Mouse (Mus musculus): Measurements from ENCODE around the gene Ntn3. TPM values are rescaled to one million over a fixed set of nuclear protein-coding genes. Genes with fewer than 3 reads are reported as not detected.

Ntn3 gene
- polyA plus RNA-seq (2015; fragmentation: Nextera tagmentation; extraction: Ambion mirVana), result 1.00 and 1.4 TPM in 2 replicates

DNA sequence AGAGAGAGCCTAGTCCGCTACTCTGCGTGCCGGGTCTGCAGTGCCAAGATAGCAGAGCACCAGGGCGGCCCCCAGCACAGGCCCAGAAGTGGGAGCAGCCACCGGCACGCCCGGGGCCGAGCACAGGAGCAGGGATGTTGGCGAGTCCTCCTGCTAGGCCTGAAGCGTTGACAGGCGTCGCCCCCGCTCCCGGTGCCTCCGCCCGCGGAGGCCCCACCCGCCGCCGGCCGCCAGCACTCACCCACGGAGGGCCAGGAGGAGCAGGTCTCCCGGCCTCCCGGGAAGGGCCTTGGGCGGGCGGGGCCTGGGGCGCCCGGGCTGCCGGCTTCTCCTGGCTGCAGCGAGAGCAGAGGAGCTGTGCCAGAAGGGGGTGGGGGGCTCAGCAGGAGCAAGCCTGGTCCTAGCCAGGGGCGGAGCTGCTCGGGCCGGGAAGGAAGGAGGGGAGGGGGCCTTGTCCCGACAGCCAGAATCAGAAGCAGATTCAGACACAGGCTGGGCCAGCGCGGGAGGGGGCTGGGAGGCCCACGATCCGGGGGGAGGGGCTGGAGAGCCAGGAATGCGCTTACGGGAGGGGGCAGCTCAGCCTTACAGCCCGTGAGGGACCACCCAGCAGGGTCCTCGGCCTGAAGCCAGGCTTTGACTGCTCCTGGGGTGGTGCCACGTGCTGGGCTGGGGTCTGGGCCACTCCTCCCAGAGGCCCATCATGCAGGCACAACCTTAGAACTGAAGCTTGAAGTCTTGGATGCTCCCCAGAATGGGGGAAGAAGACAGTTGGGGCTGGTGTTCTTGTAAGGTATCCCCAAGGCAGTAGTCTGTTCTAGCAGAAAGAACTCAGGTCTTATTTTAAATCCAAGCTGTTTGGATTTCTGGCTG, at the start of gene Ntn3:
Ntn3 (minus strand) TSS at position 489 of the 873 bp plus-strand sequence.
- Histone ChIP-seq H3K4me3 (replicated peaks) (peak within 1 kb of the TSS; percentile 80), H3K9ac (peak within 1 kb of the TSS; percentile 93), H3K36me3 (no peaks in the 10 kb centered on the region), H3K4me1 (replicated peaks) (peaks cover 92% of the 10 kb centered on the region), H3K27me3 (peaks cover 48% of the 10 kb centered on the region), H3K4me2 (peak within 1 kb of the TSS; percentile 100), H3K27ac (peak within 1 kb of the TSS; percentile 99), H3K9me3 (replicated peaks) (no peaks in the 10 kb centered on the region)
- DNase-seq, result peak; percentile 91
- 2% methylated on average over 42 of the region's 43 CpGs for WGBS (ENCODE audit: insufficient replicate concordance)
- ATAC-seq (ENCODE audit: low read depth), result peak; percentile 89

DNA sequence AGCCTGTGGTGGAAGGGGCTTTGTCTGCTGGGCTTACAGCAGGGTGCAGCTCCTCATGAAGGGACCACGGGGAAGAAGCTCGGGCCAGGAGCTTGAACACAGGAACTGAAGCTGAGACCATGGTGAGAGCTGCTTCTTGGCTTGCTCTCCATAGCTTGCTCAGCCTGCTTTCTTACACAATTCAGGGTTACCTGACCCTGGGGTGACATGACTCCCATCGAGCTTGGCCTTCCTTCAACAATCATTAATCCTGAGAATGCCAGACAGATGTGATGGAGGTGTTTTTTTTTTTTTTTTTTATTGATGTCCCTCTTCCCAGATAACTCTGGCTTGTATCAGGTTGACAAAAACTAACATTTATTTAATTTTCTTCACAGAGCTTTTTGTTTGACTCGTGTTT, 49.6 kb upstream of the Ntn3 start:
- H3K27me3 ChIP-seq, result no peaks in the 10 kb centered on the region
- H3K9me3 ChIP-seq (replicated peaks), result no peaks in the 10 kb centered on the region
- H3K4me1 ChIP-seq (replicated peaks), result no peaks in the 10 kb centered on the region
- no peak overlapping the region for H3K27ac ChIP-seq
- 50% methylated on average over 4 of the region's 4 CpGs for WGBS (ENCODE audit: insufficient replicate concordance)
- no peak overlapping the region for H3K4me3 ChIP-seq (replicated peaks)
- H3K9ac ChIP-seq, result no peak overlapping the region
- ATAC-seq (ENCODE audit: low read depth), result no peak
- DNase-seq, result no peak
- no peaks in the 10 kb centered on the region for H3K36me3 ChIP-seq
- H3K4me2 ChIP-seq, result no peak overlapping the region

DNA sequence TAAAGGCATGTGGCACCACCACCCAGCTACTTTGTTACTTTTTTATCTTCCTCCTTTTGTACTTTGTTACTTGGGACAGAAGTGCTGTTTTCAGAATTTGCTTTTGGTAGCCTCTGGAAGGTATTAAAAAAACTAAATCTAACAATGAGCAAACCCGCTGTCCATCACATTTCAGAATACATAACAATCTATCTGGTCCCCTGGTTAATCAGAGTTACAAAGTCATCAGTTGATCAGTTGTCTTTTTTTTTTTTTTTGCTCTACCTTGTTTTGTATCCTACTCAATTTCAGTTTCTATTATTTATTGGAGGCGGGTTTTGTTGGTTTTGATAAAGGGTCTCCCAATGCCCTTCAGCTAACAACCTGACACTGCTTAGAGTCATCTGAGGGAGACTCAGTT, 43.0 kb upstream of the Ntn3 start:
- Histone ChIP-seq H3K27ac (peak overlapping the region; percentile 90), H3K27me3 (no peaks in the 10 kb centered on the region), H3K4me1 (replicated peaks) (peaks cover 41% of the 10 kb centered on the region), H3K9ac (peak overlapping the region; percentile 83), H3K4me2 (peak overlapping the region; percentile 86), H3K4me3 (replicated peaks) (peak overlapping the region; percentile 86), H3K36me3 (peaks cover 28% of the 10 kb centered on the region), H3K9me3 (replicated peaks) (no peaks in the 10 kb centered on the region)
- ATAC-seq (ENCODE audit: low read depth) (no peak), DNase-seq (no peak)
- WGBS (ENCODE audit: insufficient replicate concordance), result 96% methylated on average over 2 of the region's 2 CpGs

DNA sequence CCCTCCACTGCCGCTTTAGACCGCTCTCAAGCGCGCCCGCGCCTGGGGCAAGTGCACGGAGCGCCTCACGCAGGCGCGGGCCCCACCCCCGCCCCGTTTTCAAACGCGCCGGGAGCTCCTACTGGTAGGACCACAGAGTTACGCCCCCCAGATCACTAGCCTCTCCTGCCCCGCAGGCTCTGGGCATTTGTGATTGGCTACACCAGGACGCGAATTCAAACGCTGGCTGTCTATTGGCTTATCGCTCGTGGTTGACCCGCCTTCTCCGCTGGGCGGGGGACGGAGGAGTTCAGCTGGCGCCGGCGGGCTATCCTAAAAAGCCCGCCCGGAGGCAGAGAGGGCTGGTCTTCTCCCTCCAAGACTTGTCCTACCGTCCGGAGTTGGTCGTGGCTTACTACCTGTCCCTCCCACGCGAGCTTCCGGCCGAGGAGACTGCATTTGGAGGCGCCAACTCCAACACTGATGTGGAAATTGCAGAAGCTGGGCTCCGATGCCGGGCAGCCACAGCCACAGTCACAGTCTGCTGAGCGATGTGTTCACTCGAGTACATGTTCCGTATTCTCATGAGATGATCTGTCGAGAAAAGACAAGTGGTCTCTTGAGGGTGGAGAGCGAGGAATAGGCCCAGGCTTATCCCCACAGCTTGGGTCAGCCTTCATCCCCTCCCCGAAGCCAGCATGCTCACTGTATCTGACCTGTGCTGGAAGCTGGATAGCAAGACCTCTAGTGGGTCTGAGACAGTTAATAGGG, 42.2 kb upstream of the Ntn3 start, which contains the start of gene Ccnf:
Ccnf (minus strand) TSS at position 165 of the 750 bp plus-strand sequence.
- WGBS (ENCODE audit: insufficient replicate concordance), result under 1% methylated on average over 48 of the region's 48 CpGs
- peak; percentile 99 for ATAC-seq (ENCODE audit: low read depth)

DNA sequence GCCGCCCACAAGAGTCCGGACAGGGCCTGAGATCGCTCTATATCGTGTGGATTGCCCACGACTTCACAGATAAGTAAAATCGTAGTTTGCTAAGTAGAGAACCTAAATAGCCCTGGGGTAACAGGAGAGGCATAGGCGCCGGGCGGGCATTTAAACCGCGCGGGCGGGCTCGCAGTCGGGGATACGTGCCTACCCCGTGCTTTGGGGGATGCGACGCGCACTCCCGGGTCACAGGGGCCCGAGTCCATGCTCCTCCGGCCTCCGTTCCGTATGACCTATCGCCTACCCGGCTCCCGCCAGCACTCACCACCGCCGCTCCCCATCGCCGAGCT, 41.6 kb upstream of the Ntn3 start:
- under 1% methylated on average over 32 of the region's 32 CpGs for WGBS (ENCODE audit: insufficient replicate concordance)

More for the DNA sequence above, 42.2 kb upstream of the Ntn3 start, which contains the start of gene Ccnf:
- H3K36me3 ChIP-seq, result peaks cover 36% of the 10 kb centered on the region
- no peaks in the 10 kb centered on the region for H3K27me3 ChIP-seq
- peak within 1 kb of the TSS; percentile 96 for H3K4me2 ChIP-seq
- H3K27ac ChIP-seq, result peak within 1 kb of the TSS; percentile 90
- H3K9me3 ChIP-seq (replicated peaks), result no peaks in the 10 kb centered on the region
- H3K4me3 ChIP-seq (replicated peaks), result peak within 1 kb of the TSS; percentile 86
- peak; percentile 98 for DNase-seq
- H3K4me1 ChIP-seq (replicated peaks), result peaks cover 41% of the 10 kb centered on the region
- peak within 1 kb of the TSS; percentile 94 for H3K9ac ChIP-seq

DNA sequence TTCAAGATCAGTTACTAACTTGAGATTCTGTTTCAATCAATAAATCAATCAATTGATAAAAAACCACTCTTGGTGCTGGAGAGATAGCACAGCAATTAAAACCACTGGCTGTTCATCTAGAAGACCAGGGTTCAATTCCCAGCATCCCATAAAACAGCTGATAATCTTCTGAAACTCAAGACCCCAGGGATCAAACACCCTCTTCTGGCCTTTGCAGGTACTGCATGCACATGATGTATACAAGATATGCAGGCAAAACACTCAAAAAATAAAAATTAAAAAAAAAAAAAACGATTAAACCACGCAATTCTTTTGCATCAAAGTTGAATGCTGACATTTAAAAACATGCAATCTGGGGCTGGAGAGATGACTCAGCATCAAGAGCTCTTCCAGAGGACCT, 39.3 kb upstream of the Ntn3 start:
- Histone ChIP-seq H3K9ac (no peak overlapping the region), H3K4me1 (replicated peaks) (peaks cover 41% of the 10 kb centered on the region), H3K4me3 (replicated peaks) (peak overlapping the region; percentile 86), H3K27ac (no peak overlapping the region), H3K9me3 (replicated peaks) (peaks cover 6% of the 10 kb centered on the region; the same call in 1 of the 2 replicates), H3K27me3 (no peaks in the 10 kb centered on the region), H3K4me2 (peak overlapping the region; percentile 96), H3K36me3 (peaks cover 59% of the 10 kb centered on the region)
- DNase-seq, result no peak
- no peak for ATAC-seq (ENCODE audit: low read depth)
- 95% methylated on average over 2 of the region's 2 CpGs for WGBS (ENCODE audit: insufficient replicate concordance)

More for the DNA sequence above, 41.6 kb upstream of the Ntn3 start:
- peaks cover 41% of the 10 kb centered on the region for H3K4me1 ChIP-seq (replicated peaks)
- H3K9me3 ChIP-seq (replicated peaks), result no peaks in the 10 kb centered on the region
- ATAC-seq (ENCODE audit: low read depth) (no peak), DNase-seq (no peak)
- H3K27me3 ChIP-seq, result no peaks in the 10 kb centered on the region
- peak overlapping the region; percentile 86 for H3K27ac ChIP-seq
- H3K4me2 ChIP-seq, result peak overlapping the region; percentile 96
- H3K9ac ChIP-seq, result peak overlapping the region; percentile 94
- H3K36me3 ChIP-seq, result peaks cover 41% of the 10 kb centered on the region
- peak overlapping the region; percentile 86 for H3K4me3 ChIP-seq (replicated peaks)

DNA sequence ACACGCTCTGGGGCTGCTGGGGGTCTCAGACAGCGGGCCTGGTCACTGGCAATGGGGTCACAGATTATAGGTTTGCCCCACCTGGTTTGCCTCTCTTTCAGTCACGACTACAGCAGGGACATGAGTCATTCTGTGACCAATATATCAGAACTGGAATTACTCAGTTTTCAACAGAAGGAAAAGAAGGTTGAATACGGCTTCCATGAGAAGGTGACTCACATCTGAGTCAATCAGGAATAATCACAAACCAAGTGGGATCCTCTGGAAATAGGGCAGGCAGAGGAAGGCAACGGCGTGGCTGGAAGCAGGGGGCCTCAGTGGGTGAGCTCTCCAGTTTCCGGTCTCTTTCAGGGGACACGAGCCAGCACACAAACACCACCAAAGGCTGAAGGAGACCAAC, 34.7 kb upstream of the Ntn3 start:
- H3K4me2 ChIP-seq, result no peak overlapping the region
- H3K9ac ChIP-seq, result no peak overlapping the region
- no peak overlapping the region for H3K4me3 ChIP-seq (replicated peaks)
- DNase-seq (no peak), ATAC-seq (ENCODE audit: low read depth) (no peak)
- H3K9me3 ChIP-seq (replicated peaks), result peaks cover 6% of the 10 kb centered on the region; the same call in 1 of the 2 replicates
- H3K27me3 ChIP-seq, result no peaks in the 10 kb centered on the region
- H3K36me3 ChIP-seq, result peaks cover 94% of the 10 kb centered on the region
- H3K27ac ChIP-seq, result no peak overlapping the region
- 97% methylated on average over 8 of the region's 8 CpGs for WGBS (ENCODE audit: insufficient replicate concordance)
- peaks cover 14% of the 10 kb centered on the region for H3K4me1 ChIP-seq (replicated peaks)

DNA sequence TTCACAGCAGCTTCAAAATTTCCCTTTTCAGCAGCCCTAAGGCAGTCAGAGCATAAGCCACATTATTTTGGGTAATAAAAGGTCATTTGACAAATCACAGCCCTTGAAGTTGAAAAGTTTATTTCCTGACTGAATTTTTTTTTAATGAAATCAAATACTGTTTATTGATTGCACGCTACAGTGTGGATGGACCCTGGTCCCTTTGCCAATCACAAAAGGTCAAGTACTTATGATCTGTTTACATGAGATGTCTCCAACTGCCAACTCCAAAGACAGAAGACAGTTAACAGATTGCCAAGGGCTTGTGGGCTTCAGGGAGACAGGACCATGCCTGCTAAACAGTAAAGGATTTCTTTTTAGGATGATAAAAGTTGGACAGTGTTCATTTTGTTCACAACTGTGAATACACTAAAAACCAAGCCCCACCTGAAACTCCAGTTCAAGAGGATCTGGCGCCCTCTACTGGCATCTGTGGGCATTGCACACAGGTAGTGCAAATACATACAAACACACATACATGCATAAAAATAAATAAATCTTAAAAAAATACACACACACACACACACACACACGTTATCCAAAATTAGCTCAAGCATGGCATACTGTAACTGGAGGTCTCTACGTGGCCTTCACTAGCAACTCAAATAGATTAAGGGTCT, 34.1 kb upstream of the Ntn3 start:
- WGBS (ENCODE audit: insufficient replicate concordance), result 79% methylated on average over 4 of the region's 4 CpGs
- Histone ChIP-seq H3K9me3 (replicated peaks) (peaks cover 6% of the 10 kb centered on the region; the same call in 1 of the 2 replicates), H3K4me2 (no peak overlapping the region), H3K4me3 (replicated peaks) (no peak overlapping the region), H3K27ac (no peak overlapping the region), H3K36me3 (peaks cover 94% of the 10 kb centered on the region), H3K4me1 (replicated peaks) (peaks cover 8% of the 10 kb centered on the region), H3K9ac (no peak overlapping the region), H3K27me3 (no peaks in the 10 kb centered on the region)
- DNase-seq (no peak), ATAC-seq (ENCODE audit: low read depth) (no peak)

DNA sequence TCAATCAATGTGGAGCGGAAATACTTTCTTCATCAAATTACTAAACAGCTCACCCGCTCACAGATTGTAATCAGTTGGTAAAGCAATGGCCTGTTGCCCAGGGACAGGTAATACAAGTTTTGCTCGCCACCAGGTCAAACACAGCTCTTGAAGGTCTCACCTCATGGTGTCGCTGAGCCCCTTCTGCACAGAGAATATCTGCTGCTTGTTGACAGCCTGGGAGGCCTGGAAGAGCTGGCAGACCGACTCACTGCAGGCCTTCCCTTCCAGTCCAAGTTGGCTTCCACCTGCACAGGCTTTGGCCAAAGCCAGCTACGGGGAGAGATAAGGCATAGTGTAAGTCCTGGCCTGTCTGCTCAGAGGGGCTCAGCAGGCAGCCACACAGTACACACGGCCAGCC, 27.6 kb upstream of the Ntn3 start:
- peaks cover 100% of the 10 kb centered on the region for H3K36me3 ChIP-seq
- DNase-seq (no peak), ATAC-seq (ENCODE audit: low read depth) (no peak)
- no peak overlapping the region for H3K4me2 ChIP-seq
- 95% methylated on average over 7 of the region's 7 CpGs for WGBS (ENCODE audit: insufficient replicate concordance)
- no peak overlapping the region for H3K9ac ChIP-seq
- H3K27me3 ChIP-seq, result no peaks in the 10 kb centered on the region
- H3K9me3 ChIP-seq (replicated peaks), result no peaks in the 10 kb centered on the region
- no peak overlapping the region for H3K27ac ChIP-seq
- H3K4me1 ChIP-seq (replicated peaks), result no peaks in the 10 kb centered on the region
- H3K4me3 ChIP-seq (replicated peaks), result no peak overlapping the region

DNA sequence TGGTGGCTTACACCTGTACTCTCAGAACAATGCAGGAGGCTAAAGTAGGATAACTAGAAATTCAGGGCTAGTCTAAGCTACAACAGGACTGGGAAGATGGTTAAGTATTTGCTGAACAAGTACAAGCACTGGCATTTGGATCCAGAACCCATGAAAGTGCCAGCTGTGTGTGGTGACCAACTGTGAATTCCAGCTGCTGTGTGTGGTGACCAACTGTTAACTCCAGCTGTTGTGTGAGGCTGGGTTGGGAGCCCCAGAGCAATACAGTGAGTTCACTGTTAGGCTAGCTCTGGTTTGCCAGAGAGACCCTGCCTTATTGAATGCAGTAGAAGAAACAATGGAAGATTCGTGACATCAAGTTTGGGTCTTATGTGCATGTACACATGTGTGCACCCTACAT, 27.1 kb upstream of the Ntn3 start:
- ATAC-seq (ENCODE audit: low read depth), result no peak
- H3K9me3 ChIP-seq (replicated peaks), result no peaks in the 10 kb centered on the region
- no peak overlapping the region for H3K27ac ChIP-seq
- H3K36me3 ChIP-seq, result peaks cover 100% of the 10 kb centered on the region
- H3K9ac ChIP-seq, result no peak overlapping the region
- no peak for DNase-seq
- H3K27me3 ChIP-seq, result no peaks in the 10 kb centered on the region
- no peak overlapping the region for H3K4me3 ChIP-seq (replicated peaks)
- H3K4me1 ChIP-seq (replicated peaks), result no peaks in the 10 kb centered on the region
- WGBS (ENCODE audit: insufficient replicate concordance), result 96% methylated on average over 1 of the region's 1 CpGs
- no peak overlapping the region for H3K4me2 ChIP-seq

DNA sequence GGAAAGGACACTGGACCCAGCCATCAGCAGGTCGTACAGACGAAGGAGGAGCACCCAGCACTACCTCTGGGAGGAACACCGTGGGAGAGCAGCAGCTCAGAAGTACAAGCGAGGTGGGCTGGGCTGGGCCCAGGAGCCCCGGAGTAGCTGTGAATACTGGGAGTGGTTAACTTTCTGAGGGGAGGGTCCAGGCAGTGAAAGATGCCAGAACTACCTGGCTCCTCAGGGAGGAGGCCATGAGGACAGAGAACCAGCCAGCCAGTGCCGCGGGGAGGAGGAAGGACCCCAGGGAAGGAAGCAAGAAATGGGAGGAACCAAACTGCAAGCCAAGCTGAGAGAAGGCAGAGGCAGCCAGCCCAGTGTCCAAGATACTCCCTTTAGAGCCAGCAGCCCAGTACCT, 18.6 kb upstream of the Ntn3 start:
- Histone ChIP-seq H3K9me3 (replicated peaks) (no peaks in the 10 kb centered on the region), H3K4me1 (replicated peaks) (peaks cover 49% of the 10 kb centered on the region), H3K9ac (peak overlapping the region; percentile 26), H3K27me3 (no peaks in the 10 kb centered on the region), H3K4me2 (0 out of 2 replicates have a peak overlapping the region, but pooled peaks have one; percentile 12), H3K4me3 (replicated peaks) (no peak overlapping the region), H3K27ac (peak overlapping the region; percentile 97), H3K36me3 (peaks cover 100% of the 10 kb centered on the region)
- ATAC-seq (ENCODE audit: low read depth) (no peak), DNase-seq (no peak)
- WGBS (ENCODE audit: insufficient replicate concordance), result 85% methylated on average over 7 of the region's 7 CpGs
